Mouse (Mus musculus) brown adipose tissue, adult 24 weeks (tissue): ENCODE results near the gene Crhr1. TPM values are rescaled to one million over a fixed set of nuclear protein-coding genes. Genes with fewer than 3 reads are reported as not detected.

Experiments used
- H3K27ac ChIP-seq: fragments of 200-500 bp; replicated peaks from 2 replicates; pipeline ENCODE4 v1.5.1; 2012; ENCODE audit warnings: low read depth, mild to moderate bottlenecking, low read length
- H3K4me1 ChIP-seq: fragments of 200-500 bp; 2 replicates; pipeline ENCODE4 v1.6.1; 2012; ENCODE audit warnings: low read length, mixed read lengths; ENCODE audit not compliant: control insufficient read depth, insufficient read depth, insufficient read length
- H3K4me3 ChIP-seq: fragments of 200-500 bp; 2 replicates; pipeline ENCODE4 v1.5.1; 2012; ENCODE audit warnings: low read depth, mild to moderate bottlenecking, low read length, moderate library complexity; ENCODE audit not compliant: insufficient read depth
- polyA plus RNA-seq: library from polyadenylated mRNA; stranded (reverse); fragments of >200 nt; gene quantifications from 2 replicates; pipeline ENCODE4 v1.2.4, GENCODE M21; 2012; ENCODE audit not compliant: missing spikeins, insufficient read depth, insufficient read length

Gene Crhr1
- polyA plus RNA-seq, 1 experiment: not detected

DNA sequence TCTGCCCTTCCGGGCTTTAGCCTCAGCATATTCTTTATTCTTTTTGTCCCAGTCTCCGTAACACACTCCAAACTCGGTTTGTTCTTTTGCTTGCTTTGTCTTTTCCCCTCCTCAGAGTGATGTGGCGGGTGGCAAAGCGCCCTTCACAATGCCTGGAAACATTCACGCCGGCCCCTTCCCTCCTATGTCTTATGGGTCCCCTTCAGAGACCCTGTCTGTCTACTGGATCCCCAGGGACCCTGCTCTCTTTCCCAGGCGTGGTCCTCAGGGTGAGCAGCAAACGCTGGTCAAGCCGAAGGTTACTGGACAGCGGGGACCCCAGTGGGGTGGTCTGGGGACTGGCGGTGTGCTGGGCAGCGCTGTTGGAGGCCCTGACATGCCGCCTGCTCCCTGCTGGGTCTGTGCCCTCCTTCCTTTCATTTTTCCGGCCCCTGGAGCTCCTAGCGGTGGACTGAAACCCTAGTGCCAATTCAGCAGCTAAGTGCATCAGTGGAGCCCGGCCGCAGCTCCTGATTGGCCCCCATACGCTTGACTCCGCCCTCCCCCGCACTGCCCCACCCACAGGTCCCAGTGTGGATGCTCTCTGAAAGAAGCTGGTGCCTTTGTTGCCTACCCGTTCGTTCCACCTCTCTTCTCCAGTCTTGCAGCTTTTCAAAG, 25.1 kb downstream of the Crhr1 start:
- no peak overlapping the region for H3K27ac ChIP-seq
- no peaks in the 10 kb centered on the region for H3K4me1 ChIP-seq
- H3K4me3 ChIP-seq: no peak overlapping the region

DNA sequence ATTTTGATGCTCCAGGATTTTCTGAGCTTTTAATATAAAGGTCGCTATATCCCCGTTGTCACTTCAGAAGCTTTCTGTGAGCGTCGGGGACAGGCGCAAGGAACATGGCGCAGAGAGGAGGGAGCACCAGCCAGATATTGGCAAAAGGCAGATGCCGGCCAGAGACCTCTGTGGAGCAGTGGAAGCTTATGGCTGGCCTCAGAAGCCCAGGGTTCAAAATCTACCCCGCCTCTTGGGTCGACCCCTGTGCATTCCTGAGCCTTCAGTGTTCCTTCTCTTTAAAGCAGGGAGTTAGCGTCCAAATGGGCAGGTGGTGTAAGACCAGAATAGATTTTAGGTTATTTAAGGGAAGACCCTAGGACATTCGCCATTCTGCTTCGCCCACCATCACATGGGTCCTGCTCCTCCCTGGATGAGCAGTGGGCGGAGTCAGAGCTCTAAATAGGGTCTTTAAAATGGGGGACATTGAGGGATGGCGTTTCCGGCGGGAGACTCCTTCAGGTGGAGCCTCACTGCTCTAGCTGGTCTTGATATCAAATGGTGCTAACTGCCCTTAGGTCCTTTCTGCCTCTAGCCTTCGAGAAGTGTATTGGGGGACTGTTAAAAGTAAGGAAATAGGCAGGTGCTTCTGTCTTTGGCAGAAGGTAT, 25.7 kb downstream of the Crhr1 start:
- Histone ChIP-seq H3K4me3 (no peak overlapping the region), H3K4me1 (no peaks in the 10 kb centered on the region)

DNA sequence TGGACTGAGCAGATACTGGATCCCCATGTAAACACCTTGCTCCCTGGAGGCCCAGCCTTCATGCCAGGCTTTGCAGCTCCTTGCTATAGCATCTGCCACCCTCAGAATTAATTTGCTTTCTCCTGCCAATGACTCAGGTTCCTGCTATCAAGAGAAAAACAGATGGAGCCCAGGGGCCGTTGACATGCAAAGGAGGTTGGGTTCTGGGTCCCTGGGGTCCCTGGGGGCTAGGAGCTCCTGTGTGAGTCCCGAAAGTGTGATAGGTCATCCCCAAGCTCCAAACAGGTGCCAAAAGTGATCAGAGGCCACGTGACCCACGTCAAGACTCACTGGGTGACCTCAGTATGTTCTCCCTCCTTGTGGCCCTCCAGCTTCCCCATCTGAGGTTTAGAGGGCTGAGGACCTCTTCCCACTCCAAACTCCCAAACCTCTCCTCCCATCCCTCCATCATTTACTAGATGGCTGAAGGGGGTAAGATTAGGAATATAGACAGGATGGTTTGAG, 27.2 kb downstream of the Crhr1 start:
- Histone ChIP-seq H3K27ac (no peak overlapping the region), H3K4me1 (no peaks in the 10 kb centered on the region), H3K4me3 (no peak overlapping the region)

More for the DNA sequence above, 25.7 kb downstream of the Crhr1 start:
- no peak overlapping the region for H3K27ac ChIP-seq

DNA sequence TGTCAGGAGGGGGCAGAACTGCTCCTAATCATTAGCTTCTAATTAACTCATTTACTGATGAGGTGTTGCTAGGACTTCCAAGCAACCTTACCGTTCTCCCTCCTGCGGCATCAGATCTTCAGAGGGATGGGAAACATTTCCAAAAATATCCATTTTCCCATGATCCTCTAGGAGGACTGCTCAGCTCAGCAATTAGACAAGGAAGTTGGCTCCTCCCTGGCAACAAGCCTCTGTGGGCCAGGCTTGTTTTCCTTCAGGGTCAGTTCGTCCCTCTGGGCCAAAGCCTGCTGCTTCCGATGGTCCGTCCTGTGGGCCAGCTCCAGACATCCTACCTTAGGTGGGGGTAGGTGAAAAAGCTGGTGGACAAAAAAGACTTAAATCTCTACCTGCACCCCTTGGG, 28.5 kb downstream of the Crhr1 start:
- Histone ChIP-seq H3K4me3 (no peak overlapping the region), H3K27ac (no peak overlapping the region), H3K4me1 (no peaks in the 10 kb centered on the region)

DNA sequence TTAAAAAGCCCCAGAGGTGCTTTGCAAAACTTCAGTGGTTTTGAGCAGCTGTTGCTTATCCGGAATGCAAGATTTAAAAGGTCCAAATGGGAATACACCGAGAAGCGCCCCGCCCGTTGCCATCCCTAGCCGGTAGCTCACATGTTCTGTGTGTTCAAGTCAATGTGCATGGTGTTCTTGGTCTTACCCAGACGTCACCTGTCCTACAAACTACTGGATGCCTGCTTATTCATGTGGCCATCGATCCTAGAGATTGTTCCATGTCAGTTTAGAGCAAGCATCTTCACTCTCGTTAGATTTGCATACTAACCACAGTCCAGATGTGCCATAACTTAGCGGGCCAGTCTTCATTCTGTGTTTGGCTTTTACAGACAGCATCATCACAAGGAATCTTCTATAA, 31.6 kb downstream of the Crhr1 start:
- Histone ChIP-seq H3K4me3 (no peak overlapping the region), H3K4me1 (no peaks in the 10 kb centered on the region), H3K27ac (no peak overlapping the region)

DNA sequence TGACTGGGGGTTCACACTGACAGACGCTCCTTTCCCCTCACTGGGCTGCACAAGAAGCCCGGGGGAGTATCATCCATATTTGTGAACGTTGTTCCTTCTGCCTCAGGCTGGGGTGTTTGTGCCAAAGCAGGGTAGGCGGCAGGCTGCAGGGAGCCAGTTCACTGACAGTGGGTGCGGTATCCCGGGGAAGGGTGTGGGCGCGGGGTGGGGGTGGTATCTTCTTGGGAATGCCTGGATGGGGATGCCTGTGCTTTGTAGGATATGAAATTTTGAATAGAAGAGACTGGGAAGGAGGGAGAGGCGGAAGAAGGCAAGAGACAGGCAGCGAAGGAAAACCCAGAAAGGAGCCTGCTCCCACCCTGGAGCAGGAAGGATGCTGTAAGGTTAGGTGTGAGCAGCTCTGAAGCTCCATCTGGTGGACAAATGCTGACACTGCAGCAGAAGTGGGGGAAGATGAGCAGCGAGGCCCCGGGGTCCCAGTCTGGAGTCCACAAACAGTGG, 38.7 kb downstream of the Crhr1 start:
- Histone ChIP-seq H3K4me3 (no peak overlapping the region), H3K4me1 (no peaks in the 10 kb centered on the region), H3K27ac (no peak overlapping the region)

DNA sequence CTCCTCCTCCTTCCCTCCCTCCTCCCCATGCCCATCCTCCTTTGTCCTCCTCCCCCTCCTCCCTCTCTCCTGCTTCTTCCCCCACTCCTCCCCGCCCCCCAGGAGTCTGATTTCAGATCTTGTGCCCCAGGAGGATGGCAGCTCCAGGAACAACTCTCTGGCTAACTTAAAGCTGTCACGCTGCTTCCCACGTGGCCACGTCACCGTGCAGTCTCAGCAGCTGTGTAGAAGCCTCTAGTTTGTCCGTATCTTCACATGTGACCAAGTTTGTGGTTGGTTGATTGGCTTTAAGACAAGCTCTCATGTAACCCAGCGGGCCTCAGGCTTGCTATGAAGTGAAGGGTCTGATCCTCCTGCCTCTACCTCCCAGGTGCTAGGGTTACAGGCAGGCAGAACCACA, 46.2 kb downstream of the Crhr1 start:
- H3K27ac ChIP-seq: no peak overlapping the region
- no peaks in the 10 kb centered on the region for H3K4me1 ChIP-seq
- H3K4me3 ChIP-seq: no peak overlapping the region

DNA sequence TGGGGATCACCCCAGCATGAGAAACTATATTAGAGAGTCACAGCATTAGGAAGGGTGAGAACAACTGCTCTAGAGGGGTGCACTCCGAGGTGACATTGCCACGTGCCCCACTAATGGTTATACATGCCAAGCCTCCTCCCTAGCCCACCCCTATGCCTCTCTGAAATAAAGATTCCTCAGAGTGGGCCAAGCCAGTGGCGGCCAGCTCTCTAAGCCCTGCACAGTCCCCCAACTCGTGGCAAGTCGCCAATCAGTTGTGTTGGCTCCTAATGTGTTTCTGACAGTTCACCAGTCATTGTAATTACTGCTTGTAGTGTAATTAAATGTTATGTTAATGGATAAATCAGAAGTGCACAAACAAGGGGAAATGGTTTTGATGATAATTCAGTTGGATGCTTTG, 47.1 kb downstream of the Crhr1 start:
- H3K4me1 ChIP-seq: no peaks in the 10 kb centered on the region
- H3K27ac ChIP-seq: no peak overlapping the region
- H3K4me3 ChIP-seq: no peak overlapping the region

DNA sequence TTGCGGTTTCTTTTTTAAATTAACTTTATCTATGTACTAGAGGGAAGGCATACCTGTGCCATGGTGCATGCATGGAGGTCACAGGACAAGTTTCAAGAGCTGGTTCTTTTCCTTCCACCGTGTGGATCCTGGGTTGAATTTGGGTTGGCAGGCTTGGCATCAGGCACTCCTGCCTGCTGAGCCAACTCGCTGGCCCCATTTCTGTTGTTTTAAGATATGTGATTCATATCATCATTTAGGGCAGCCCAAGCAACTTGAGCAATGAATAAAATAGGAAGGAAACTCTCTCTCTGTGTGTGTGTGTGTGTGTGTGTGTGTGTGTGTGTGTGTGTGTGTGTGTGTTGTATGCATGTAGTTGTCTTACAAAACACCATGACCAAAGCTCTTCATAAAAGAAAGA, 49.5 kb downstream of the Crhr1 start:
- Histone ChIP-seq H3K4me3 (no peak overlapping the region), H3K27ac (no peak overlapping the region), H3K4me1 (no peaks in the 10 kb centered on the region)

DNA sequence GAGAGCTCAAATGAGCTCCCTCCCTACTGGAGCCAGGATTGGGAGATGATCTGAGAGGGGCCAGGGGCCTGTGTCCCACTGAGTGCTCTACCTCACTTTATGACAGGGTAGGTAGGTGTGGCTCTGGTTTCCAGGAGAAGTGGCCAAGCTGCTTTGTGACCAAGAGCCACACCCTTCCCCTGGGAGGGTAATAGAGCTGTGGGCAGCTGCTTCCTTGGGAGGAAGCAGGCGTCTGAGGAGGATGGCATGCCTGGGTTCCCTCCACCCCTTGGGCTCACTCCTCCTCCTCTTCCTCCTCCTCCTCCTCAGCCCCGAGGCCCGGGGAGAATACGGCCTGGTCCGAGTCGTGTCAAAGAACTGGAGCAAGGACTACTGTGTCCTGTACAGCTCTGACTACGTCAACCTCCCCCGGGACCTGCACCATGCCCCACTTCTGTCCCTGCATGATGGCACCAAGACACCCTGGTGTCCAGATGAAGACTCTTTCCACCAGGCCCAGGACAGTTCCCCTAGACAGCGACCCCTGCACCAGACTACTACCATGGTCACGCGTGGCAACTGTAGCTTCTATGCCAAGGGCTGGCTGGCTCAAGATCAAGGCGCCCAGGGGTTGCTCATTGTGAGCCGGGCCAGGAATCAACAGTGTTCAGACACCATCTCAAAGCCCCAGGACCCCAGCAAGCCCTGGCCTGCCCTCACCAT, 53.6 kb downstream of the Crhr1 start, which contains the start of gene Sppl2c:
TSS of gene Sppl2c (plus strand) at position 193 of the 702 bp plus-strand sequence.
- H3K27ac ChIP-seq: no peak within 1 kb of the TSS
- no peak within 1 kb of the TSS for H3K4me3 ChIP-seq
- H3K4me1 ChIP-seq: no peaks in the 10 kb centered on the region

DNA sequence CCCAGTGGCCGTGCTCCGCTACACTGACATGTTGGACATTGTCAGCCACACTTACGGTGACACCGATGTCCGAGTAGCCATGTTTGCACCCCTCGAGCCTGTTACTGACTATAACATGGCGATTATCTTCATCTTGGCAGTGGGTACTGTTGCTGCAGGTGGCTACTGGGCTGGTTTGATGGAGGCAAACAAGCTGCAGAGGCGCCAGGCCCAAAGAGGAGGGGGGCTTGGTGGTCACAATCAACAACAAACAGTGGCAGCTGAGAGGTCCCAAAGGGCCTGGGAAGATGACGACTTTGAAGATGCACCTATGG, 54.1 kb downstream of the Crhr1 start:
- no peak overlapping the region for H3K4me3 ChIP-seq
- H3K4me1 ChIP-seq: no peaks in the 10 kb centered on the region
- H3K27ac ChIP-seq: no peak overlapping the region

DNA sequence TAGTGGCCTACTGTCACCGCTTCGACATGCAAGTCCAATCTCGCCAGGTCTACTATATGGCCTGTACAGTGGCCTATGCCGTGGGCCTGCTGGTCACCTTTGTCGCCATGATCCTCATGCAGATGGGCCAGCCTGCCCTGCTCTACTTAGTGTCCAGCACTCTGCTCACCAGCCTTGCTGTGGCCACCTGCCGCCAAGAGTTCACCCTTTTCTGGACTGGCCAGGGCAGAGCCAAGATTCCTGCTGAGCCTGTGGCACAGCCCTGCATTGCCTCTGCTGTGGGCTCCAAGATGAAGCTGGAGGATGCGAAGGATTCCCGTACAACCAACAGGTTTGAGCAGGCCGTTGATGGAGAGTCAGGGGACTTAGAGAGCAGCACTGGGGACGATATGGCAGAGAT, 55.1 kb downstream of the Crhr1 start:
- no peaks in the 10 kb centered on the region for H3K4me1 ChIP-seq
- no peak overlapping the region for H3K4me3 ChIP-seq
- no peak overlapping the region for H3K27ac ChIP-seq

DNA sequence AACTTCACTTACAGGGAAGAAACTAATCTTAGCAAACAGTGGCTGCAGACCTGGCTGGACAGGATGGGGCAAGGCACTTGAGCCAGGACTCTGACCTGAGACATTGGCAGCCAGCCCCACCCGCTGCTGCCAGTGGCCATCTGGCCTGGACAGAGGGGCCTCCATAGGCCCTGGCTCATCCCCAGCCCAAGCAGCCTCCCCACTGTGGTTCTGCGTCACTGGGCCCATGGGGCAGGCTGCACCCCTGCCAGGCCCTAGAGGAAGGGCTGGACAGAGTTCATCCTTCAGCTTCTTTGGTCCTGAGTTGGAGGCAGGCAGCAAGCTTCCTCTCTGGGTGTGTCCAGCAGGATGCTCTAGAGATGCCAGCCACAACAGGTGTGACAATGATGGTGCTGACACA, 57.4 kb downstream of the Crhr1 start:
- no peaks in the 10 kb centered on the region for H3K4me1 ChIP-seq
- no peak overlapping the region for H3K27ac ChIP-seq
- no peak overlapping the region for H3K4me3 ChIP-seq

DNA sequence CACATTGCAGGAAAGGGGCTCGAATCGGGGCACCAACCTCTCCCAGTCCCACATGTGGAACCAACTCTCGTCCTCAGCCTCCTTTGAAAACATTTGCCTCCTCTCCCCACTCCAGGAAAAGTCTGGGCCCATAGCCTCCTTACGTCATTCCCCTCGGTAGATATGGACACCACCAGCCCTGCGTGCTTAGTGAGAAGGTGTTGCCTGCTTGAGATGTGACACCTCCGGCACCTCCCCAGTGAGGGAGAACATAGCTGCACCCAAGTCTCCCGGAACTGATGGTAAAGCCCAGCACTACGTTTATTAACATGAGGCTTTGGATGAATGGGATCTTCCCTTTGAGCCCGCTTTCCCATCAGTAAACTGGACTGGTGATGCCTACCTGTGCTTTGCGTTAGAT, 62.7 kb downstream of the Crhr1 start:
- Histone ChIP-seq H3K4me3 (no peak overlapping the region), H3K4me1 (no peaks in the 10 kb centered on the region), H3K27ac (no peak overlapping the region)

DNA sequence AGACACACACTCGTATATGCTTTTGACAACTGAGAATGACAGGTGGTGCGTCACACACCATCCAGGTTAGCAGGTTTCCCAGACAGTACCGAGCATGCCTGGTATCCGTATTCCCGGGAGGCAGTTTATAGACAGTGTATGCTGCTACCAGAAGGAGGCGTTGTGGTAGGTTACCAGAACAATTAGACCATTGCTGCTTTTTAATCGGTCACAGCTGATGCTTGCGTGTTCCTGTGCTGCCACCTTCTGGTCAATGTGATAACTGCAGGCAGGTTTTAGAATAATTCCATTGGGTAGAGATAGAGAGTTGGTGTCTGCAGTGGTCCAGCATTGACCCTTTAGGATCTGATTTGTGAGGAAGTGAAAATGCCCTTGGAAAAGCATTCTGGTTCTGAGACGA, 63.1 kb downstream of the Crhr1 start:
- Histone ChIP-seq H3K27ac (no peak overlapping the region), H3K4me1 (no peaks in the 10 kb centered on the region), H3K4me3 (no peak overlapping the region)

DNA sequence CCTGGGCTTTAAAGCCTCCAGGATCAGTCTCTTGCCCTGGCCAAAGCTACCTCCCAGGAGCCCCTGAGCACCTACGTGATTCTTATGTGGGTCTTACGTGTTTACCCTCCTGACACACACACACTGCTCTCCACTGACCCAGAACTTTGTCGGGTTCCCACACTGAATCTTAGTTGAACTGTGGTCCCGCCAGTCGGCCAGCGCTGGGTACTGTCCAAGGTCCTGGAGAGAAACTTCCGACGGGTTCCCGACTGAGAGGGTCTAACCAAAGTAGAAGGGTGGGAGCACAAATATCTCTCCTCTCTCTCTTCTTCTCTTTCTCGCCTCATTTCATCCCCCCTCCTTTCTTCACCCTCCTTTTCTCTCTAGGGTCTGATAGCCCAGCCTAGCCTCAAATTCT, 65.2 kb downstream of the Crhr1 start:
- Histone ChIP-seq H3K4me3 (no peak overlapping the region), H3K27ac (no peak overlapping the region), H3K4me1 (no peaks in the 10 kb centered on the region)
